Mouse (Mus musculus) ES-E14 (cell line): ENCODE measurements around the gene Slc26a10. TPM values are rescaled to one million over a fixed set of nuclear protein-coding genes. Genes with fewer than 3 reads are reported as not detected.

Experiments used
- DNase-seq: peaks from one replicate; pipeline ENCODE4 v3.0.0-alpha.2; 2013; ENCODE audit warnings: low read depth, low spot score
- H3K27ac ChIP-seq: 2 replicates; pipeline ENCODE4 v1.5.1; 2012; ENCODE audit warnings: low read depth, mild to moderate bottlenecking, low read length, moderate library complexity, mixed read lengths; ENCODE audit not compliant: poor library complexity, insufficient read depth, severe bottlenecking
- H3K36me3 ChIP-seq: 2 replicates; pipeline ENCODE4 v1.6.1; 2012; ENCODE audit warnings: mild to moderate bottlenecking, low read length, moderate library complexity, mixed read lengths; ENCODE audit not compliant: control insufficient read depth, poor library complexity, insufficient read depth, severe bottlenecking
- H3K4me1 ChIP-seq, 2 experiments: fragments of 150-350 bp in 1 of 2; sonication (generic) in 1 of 2; 2 replicates each; pipeline ENCODE4 v1.6.1; 2012; ENCODE audit warnings: low read length in 2 of 2, mild to moderate bottlenecking in 1 of 2, mixed read lengths in 1 of 2; ENCODE audit not compliant: control insufficient read depth in 2 of 2, insufficient read depth in 2 of 2, poor library complexity in 1 of 2
- H3K4me3 ChIP-seq, 2 experiments: fragments of 150-350 bp in 1 of 2; sonication (generic) in 1 of 2; 2 replicates each; pipeline ENCODE4 v1.5.1; 2012; ENCODE audit warnings: low read length in 2 of 2, low read depth in 1 of 2, mild to moderate bottlenecking in 1 of 2, mixed read lengths in 1 of 2; ENCODE audit not compliant: insufficient read depth in 1 of 2, poor library complexity in 1 of 2, severe bottlenecking in 1 of 2
- H3K9ac ChIP-seq: 2 replicates; pipeline ENCODE4 v1.6.1; 2012; ENCODE audit warnings: low read depth, mild to moderate bottlenecking, low read length, mixed read lengths; ENCODE audit not compliant: poor library complexity, insufficient read depth, severe bottlenecking
- H3K9me3 ChIP-seq: fragments of 150-350 bp; sonication (generic); 2 replicates; pipeline ENCODE4 v1.6.1; 2012; ENCODE audit warnings: low read depth, mild to moderate bottlenecking, low read length; ENCODE audit not compliant: control insufficient read depth, insufficient read depth
- CHD2 ChIP-seq: IDR thresholded peaks from 2 replicates; pipeline ENCODE4 v1.6.1; 2014; ENCODE audit warnings: mild to moderate bottlenecking, low read depth, low read length, inconsistent platforms
- HCFC1 ChIP-seq: IDR thresholded peaks from 2 replicates; pipeline ENCODE4 v1.6.1; 2012; ENCODE audit warnings: low read length, inconsistent platforms, borderline replicate concordance; ENCODE audit not compliant: insufficient read depth
- MAFK ChIP-seq: IDR thresholded peaks from 2 replicates; pipeline ENCODE4 v1.6.1; 2014; ENCODE audit warnings: mild to moderate bottlenecking, low read depth, low read length, inconsistent platforms; ENCODE audit not compliant: insufficient read depth
- ZC3H11A ChIP-seq: IDR thresholded peaks from 2 replicates; pipeline ENCODE4 v1.6.1; 2012; ENCODE audit warnings: low read depth, mild to moderate bottlenecking, inconsistent platforms, low read length, borderline replicate concordance
- ZNF384 ChIP-seq: IDR thresholded peaks from 2 replicates; pipeline ENCODE4 v1.6.1; 2012; ENCODE audit warnings: low read depth, low read length, inconsistent platforms
- in situ Hi-C, 2 experiments: fragments of 600-800 bp; cut with MboI; formaldehyde crosslinking; loops; one replicate each; pipeline ENCODE4 v1.15.1; 2025; ENCODE audit warnings: low sequenced_read_pairs in 2 of 2, inconsistent platforms in 1 of 2; ENCODE audit not compliant: unreplicated experiment in 2 of 2
- total RNA-seq: library from RNA; depleted of rRNA; stranded (reverse); fragments of 300-350 nt; gene quantifications from 2 replicates; pipeline ENCODE4 v1.2.3, GENCODE M21; 2012

Gene Slc26a10
- total RNA-seq, 1 experiment = 7.4 TPM

DNA sequence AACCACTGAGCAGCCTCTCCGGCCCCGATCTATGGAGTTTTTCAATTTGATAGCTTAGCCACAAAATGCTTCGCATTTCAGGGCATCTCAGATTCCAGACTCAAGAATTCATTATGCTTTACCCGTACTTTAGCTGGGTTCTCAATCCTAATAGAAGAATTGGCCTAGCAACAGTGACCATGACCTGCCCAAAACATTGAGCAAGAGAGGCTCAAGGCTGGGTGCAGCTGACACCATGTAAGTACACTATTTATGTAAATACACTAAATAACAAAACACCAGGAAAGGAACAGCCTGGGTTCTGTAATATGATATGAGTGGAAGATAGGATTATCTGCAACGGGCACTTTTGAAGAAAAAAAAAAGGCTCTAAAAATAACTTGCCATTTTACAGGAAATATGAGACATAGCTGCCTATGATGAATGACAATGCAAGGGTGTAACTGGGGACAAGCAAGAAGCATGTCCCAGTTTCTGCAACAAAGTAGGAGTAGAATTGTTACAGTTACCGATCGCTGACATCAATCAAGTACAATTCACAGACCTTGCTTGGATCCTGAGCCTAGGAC, 52.6 kb downstream of the Slc26a10 start:
- H3K9me3 ChIP-seq = no peaks in the 10 kb centered on the region
- peaks cover 0 to 11% of the 10 kb centered on the region in 2 experiments; a peak in 1 of 4 replicates for H3K4me1 ChIP-seq
- in situ Hi-C loops = no loop called here

DNA sequence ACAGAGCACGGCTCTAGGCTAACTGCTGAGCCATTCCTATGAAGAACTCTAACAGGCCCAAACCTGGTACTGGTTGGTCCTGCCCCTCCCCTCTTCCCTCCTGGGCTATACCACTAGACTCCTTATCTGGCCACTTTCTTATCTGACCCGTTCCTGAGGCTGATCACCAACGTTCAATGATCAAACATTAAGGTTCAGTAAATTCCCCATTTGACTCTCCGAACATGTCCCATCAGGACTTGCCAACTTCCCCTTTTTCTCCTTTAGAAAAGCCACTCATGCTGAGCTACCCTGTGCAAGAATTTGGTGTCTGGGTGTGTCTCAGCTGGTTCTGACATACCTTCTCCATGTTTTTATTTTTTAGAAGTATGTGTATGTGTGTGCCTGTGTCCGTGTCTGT, 53.9 kb downstream of the Slc26a10 start:
- in situ Hi-C loops = no loop called here

More for the DNA sequence above, 52.6 kb downstream of the Slc26a10 start:
- Histone ChIP-seq H3K36me3 (no peaks in the 10 kb centered on the region), H3K4me3 (no peak overlapping the region), H3K27ac (no peak overlapping the region), H3K9ac (no peak overlapping the region)
- no peak for DNase-seq
- no peak for TF ChIP-seq ZC3H11A
- no peak for TF ChIP-seq ZNF384
- TF ChIP-seq HCFC1 = no peak
- TF ChIP-seq MAFK = no peak
- TF ChIP-seq CHD2 = no peak

DNA sequence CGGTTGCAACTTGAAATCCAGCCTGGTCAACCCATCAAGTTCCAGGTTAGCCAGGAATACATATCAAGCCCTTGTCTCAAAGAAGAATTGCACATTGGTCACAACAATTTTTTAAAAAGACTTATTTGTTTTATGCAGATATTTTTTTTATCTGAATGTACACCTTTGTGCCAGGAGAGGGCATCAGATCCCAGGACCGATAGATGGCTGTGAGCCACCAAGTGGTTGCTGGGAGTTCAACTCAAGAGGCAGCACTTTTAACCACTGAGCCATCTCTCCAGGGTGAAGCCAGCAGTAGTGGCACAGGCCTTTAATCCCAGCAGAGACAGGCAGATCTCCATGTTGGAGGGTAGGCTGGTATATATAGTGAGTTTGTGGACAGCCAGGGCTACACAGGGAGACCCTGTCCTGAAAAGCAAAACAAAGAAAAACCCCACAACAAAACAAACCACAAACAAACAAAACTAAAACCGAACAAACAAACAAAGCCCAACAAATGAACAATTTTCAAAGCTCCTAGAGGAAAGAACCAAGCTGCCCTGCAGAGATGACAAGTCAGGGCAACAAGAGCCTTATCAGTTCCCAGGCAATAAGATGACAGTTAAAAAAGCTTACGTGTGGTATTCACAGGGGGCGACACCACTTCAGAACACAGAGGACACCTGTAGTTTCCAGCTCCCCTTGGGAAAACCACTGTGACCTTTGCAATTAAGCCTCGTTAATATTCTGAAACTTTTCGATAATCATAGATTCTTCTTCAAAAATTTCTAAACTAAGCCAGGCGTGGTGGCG, 55.0 kb downstream of the Slc26a10 start:
- no peak overlapping the region for H3K9ac ChIP-seq

More for the DNA sequence above, 53.9 kb downstream of the Slc26a10 start:
- Histone ChIP-seq H3K4me3 (no peak overlapping the region), H3K9me3 (no peaks in the 10 kb centered on the region), H3K4me1 (peaks cover 0 to 9% of the 10 kb centered on the region in 2 experiments; a peak in 1 of 4 replicates), H3K9ac (no peak overlapping the region), H3K36me3 (no peaks in the 10 kb centered on the region), H3K27ac (no peak overlapping the region)
- no peak for DNase-seq
- TF ChIP-seq MAFK = no peak
- TF ChIP-seq CHD2 = no peak
- TF ChIP-seq HCFC1 = no peak
- TF ChIP-seq ZC3H11A = no peak

DNA sequence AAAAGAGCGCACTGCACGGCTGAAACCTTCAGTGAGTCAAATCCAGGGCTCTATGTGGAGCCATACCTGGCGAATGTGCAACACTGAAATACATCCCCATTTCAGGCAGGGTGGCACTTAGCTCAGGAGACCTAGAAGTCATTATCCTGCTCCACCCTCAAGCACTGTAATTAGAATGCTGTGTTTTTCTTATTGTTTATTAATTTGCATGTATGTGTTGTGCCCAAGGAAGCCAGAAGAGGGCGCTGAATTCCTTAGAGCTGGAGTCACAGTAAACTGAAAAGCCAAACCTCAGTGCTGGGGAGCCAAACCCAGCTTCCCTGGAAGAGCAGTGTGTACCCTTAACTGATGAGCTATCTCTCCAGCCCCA, 57.0 kb downstream of the Slc26a10 start:
- DNase-seq = peak; percentile 44
- no peak overlapping the region for H3K27ac ChIP-seq
- TF ChIP-seq MAFK (no peak), ZNF384 (no peak), CHD2 (no peak), ZC3H11A (no peak), HCFC1 (no peak)
- peaks cover 1 to 10% of the 10 kb centered on the region in 2 experiments; a peak in 2 of 4 replicates for H3K4me1 ChIP-seq
- in situ Hi-C loops = no loop called here
- H3K9me3 ChIP-seq = no peaks in the 10 kb centered on the region
- no peaks in the 10 kb centered on the region for H3K36me3 ChIP-seq
- peak overlapping the region; percentile 4 to 39 for H3K4me3 ChIP-seq
- no peak overlapping the region for H3K9ac ChIP-seq

More for the DNA sequence above, 55.0 kb downstream of the Slc26a10 start:
- in situ Hi-C loops = no loop called here
- peak; percentile 33 for DNase-seq
- no peaks in the 10 kb centered on the region for H3K36me3 ChIP-seq
- H3K9me3 ChIP-seq = no peaks in the 10 kb centered on the region
- no peak overlapping the region for H3K27ac ChIP-seq
- peaks cover 1 to 7% of the 10 kb centered on the region in 2 experiments; a peak in 2 of 4 replicates for H3K4me1 ChIP-seq
- H3K4me3 ChIP-seq = no peak overlapping the region
- peak; percentile 79; the same call in 1 of the 2 replicates for TF ChIP-seq ZNF384
- no peak for TF ChIP-seq ZC3H11A
